Mouse (Mus musculus): Measurements from ENCODE around the gene Akr1c21. TPM values are rescaled to one million over a fixed set of nuclear protein-coding genes. Genes with fewer than 3 reads are reported as not detected.
"Not testable (repeated sequence)": the region's sequence is repeated elsewhere in the genome, so short reads cannot be mapped to it uniquely, and the experiment has no call there.

Akr1c21 gene
- not detected in 2 replicates for polyA plus RNA-seq (2012; rRNA removed)

DNA sequence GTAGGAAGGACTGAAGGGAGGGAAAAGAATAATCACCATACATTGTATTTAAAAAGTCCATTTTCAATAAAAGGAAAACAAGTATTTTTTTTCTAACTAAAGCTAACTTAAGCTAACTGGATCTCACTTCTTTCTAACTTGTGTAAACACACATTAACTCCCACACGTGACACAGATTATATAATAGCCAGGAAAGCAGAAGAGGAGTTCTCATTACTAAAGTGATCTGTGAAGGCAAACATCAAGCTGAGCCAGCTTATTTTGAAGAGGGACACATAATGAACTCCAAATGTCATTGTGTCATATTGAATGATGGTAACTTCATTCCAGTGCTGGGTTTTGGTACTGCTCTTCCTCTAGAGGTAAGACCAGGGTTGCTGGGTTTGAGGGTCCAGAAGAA lies at the start of gene Akr1c21:
TSS of gene Akr1c21 (plus strand) at position 205 of the 400 bp plus-strand sequence.
- TF ChIP-seq POLR2A (IDR thresholded peaks at IDR 0.05; ENCODE audit: low read depth, low read length), result no peak
- TF ChIP-seq CTCF (IDR thresholded peaks at IDR 0.05; ENCODE audit: extremely low read depth, insufficient read depth, insufficient read length, insufficient replicate concordance), result no peak
- H3K4me3 ChIP-seq (ENCODE audit: extremely low read depth, insufficient read depth, insufficient read length), result no peak within 1 kb of the TSS
- 65% methylated on average over 1 of the region's 1 CpGs for WGBS
- no peak for DNase-seq (ENCODE audit: low read depth in 1 of 2, low spot score in 2 of 2)
- H3K27me3 ChIP-seq (ENCODE audit: control insufficient read depth, insufficient read depth, low read length), result no peaks in the 10 kb centered on the region
- no peaks in the 10 kb centered on the region for H3K36me3 ChIP-seq (ENCODE audit: control insufficient read depth, insufficient read depth, low read length)
- H3K4me1 ChIP-seq (ENCODE audit: control insufficient read depth, insufficient read depth, insufficient read length), result no peaks in the 10 kb centered on the region
- no peak within 1 kb of the TSS for H3K27ac ChIP-seq (ENCODE audit: insufficient read depth, low read length)

GRCm38 (mm10) chr13:4559143-4559542 lies 14.7 kb upstream of the Akr1c21 start:
- no peaks in the 10 kb centered on the region for H3K27me3 ChIP-seq (ENCODE audit: control insufficient read depth, insufficient read depth, low read length)
- no peaks in the 10 kb centered on the region for H3K36me3 ChIP-seq (ENCODE audit: control insufficient read depth, insufficient read depth, low read length)
- H3K4me1 ChIP-seq (ENCODE audit: control insufficient read depth, insufficient read depth, insufficient read length), result no peaks in the 10 kb centered on the region
- DNase-seq (ENCODE audit: low read depth in 1 of 2, low spot score in 2 of 2), result no peak
- H3K4me3 ChIP-seq (ENCODE audit: extremely low read depth, insufficient read depth, insufficient read length), result no peak overlapping the region
- H3K27ac ChIP-seq (ENCODE audit: insufficient read depth, low read length), result no peak overlapping the region
- TF ChIP-seq POLR2A (IDR thresholded peaks at IDR 0.05; ENCODE audit: low read depth, low read length), result no peak
- TF ChIP-seq CTCF (IDR thresholded peaks at IDR 0.05; ENCODE audit: extremely low read depth, insufficient read depth, insufficient read length, insufficient replicate concordance), result no peak
- WGBS, result 72% methylated on average over 1 of the region's 1 CpGs

- no peak for TF ChIP-seq POLR2A (IDR thresholded peaks at IDR 0.05; ENCODE audit: low read depth, low read length)
- no peak for TF ChIP-seq CTCF (IDR thresholded peaks at IDR 0.05; ENCODE audit: extremely low read depth, insufficient read depth, insufficient read length, insufficient replicate concordance)
- no peaks in the 10 kb centered on the region for H3K36me3 ChIP-seq (ENCODE audit: control insufficient read depth, insufficient read depth, low read length)
- no peak overlapping the region for H3K4me3 ChIP-seq (ENCODE audit: extremely low read depth, insufficient read depth, insufficient read length)
- no peak for DNase-seq (ENCODE audit: low read depth in 1 of 2, low spot score in 2 of 2)
- no peak overlapping the region for H3K27ac ChIP-seq (ENCODE audit: insufficient read depth, low read length)
- no peaks in the 10 kb centered on the region for H3K27me3 ChIP-seq (ENCODE audit: control insufficient read depth, insufficient read depth, low read length)
- no peaks in the 10 kb centered on the region for H3K4me1 ChIP-seq (ENCODE audit: control insufficient read depth, insufficient read depth, insufficient read length)
Measured at GRCm38 (mm10) chr13:4560500-4560899, 13.4 kb upstream of the Akr1c21 start.

DNA sequence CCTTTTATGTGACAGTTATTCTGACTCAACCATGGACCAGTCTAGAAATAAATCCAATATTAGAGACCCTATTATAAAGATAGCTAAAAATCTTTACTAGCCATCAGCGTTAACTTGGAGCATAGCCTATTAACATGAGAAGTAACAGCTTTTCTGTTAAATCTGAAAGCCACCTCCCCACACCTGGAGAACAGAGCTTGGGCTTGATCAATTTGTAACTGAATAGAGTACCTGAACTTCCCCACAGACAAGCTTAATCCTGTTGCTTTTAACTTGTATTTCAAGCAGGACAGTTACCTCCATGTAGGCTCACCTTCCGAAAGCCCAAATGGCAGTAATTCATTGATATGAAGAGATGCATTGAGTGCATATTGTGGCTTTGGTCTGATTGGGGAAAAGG lies 7.9 kb upstream of the Akr1c21 start:
- TF ChIP-seq POLR2A (IDR thresholded peaks at IDR 0.05; ENCODE audit: low read depth, low read length), result no peak
- TF ChIP-seq CTCF (IDR thresholded peaks at IDR 0.05; ENCODE audit: extremely low read depth, insufficient read depth, insufficient read length, insufficient replicate concordance), result no peak
- Histone ChIP-seq H3K27ac (ENCODE audit: insufficient read depth, low read length) (no peak overlapping the region), H3K36me3 (ENCODE audit: control insufficient read depth, insufficient read depth, low read length) (no peaks in the 10 kb centered on the region), H3K4me3 (ENCODE audit: extremely low read depth, insufficient read depth, insufficient read length) (no peak overlapping the region), H3K27me3 (ENCODE audit: control insufficient read depth, insufficient read depth, low read length) (no peaks in the 10 kb centered on the region), H3K4me1 (ENCODE audit: control insufficient read depth, insufficient read depth, insufficient read length) (no peaks in the 10 kb centered on the region)
- WGBS, result 81% methylated on average over 2 of the region's 2 CpGs
- DNase-seq (ENCODE audit: low read depth in 1 of 2, low spot score in 2 of 2), result no peak

- no peaks in the 10 kb centered on the region for H3K36me3 ChIP-seq (ENCODE audit: control insufficient read depth, insufficient read depth, low read length)
- H3K4me3 ChIP-seq (ENCODE audit: extremely low read depth, insufficient read depth, insufficient read length), result no peak overlapping the region
- H3K27ac ChIP-seq (ENCODE audit: insufficient read depth, low read length), result no peak overlapping the region
- TF ChIP-seq POLR2A (IDR thresholded peaks at IDR 0.05; ENCODE audit: low read depth, low read length), result no peak
- H3K27me3 ChIP-seq (ENCODE audit: control insufficient read depth, insufficient read depth, low read length), result no peaks in the 10 kb centered on the region
- H3K4me1 ChIP-seq (ENCODE audit: control insufficient read depth, insufficient read depth, insufficient read length), result no peaks in the 10 kb centered on the region
- 90% methylated on average over 1 of the region's 1 CpGs for WGBS
- no peak for DNase-seq (ENCODE audit: low read depth in 1 of 2, low spot score in 2 of 2)
Measured at GRCm38 (mm10) chr13:4576921-4577320, 3.0 kb downstream of the Akr1c21 start.

DNA sequence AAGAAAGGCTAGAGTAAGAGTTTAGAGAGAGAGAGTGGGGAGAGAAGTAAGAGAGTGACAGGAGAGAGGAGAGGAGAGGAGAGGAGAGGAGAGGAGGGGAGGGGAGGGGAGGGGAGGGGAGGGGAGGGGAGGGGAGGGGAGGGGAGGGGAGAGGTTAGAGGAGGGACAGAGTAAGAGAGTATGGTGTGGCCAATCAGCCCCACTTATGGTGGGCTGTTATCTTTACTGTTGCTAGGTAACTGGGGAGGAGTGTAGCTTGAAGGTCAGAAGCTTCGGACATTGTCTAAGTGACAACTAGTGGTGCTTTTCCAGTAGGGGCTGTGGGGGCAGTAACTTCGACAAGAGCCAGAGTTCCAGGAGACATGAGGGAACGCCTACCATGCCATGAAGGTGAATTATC lies 29.6 kb downstream of the Akr1c21 start:
- not testable (repeated sequence) for H3K36me3 ChIP-seq (ENCODE audit: control insufficient read depth, insufficient read depth, low read length); H3K4me1 ChIP-seq (ENCODE audit: control insufficient read depth, insufficient read depth, insufficient read length); H3K4me3 ChIP-seq (ENCODE audit: extremely low read depth, insufficient read depth, insufficient read length); H3K27ac ChIP-seq (ENCODE audit: insufficient read depth, low read length); H3K27me3 ChIP-seq (ENCODE audit: control insufficient read depth, insufficient read depth, low read length); DNase-seq (ENCODE audit: low read depth in 1 of 2, low spot score in 2 of 2)
- WGBS, result 85% methylated on average over 3 of the region's 3 CpGs

DNA sequence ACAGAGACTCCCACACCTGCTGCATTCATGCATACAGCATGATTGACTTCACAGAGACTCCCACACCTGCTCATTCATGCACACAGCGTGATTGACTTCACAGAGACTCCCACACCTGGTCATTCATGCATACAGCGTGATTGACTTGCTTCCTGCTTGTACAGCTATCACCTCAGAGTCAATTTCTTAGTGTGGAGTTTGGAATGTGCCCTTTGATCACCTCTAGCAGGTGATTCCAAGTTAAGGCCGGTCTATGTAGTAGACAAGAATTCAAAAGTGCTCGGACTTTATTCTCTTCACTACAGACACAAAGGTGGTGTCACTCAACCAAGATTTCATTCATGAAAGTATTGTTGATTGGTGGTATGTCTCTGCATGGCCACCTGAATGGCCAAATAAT lies 32.9 kb downstream of the Akr1c21 start:
- 87% methylated on average over 4 of the region's 4 CpGs for WGBS
- no peak overlapping the region for H3K27ac ChIP-seq (ENCODE audit: insufficient read depth, low read length)
- H3K36me3 ChIP-seq (ENCODE audit: control insufficient read depth, insufficient read depth, low read length), result no peaks in the 10 kb centered on the region
- no peak overlapping the region for H3K4me3 ChIP-seq (ENCODE audit: extremely low read depth, insufficient read depth, insufficient read length)
- no peaks in the 10 kb centered on the region for H3K27me3 ChIP-seq (ENCODE audit: control insufficient read depth, insufficient read depth, low read length)
- TF ChIP-seq POLR2A (IDR thresholded peaks at IDR 0.05; ENCODE audit: low read depth, low read length) (no peak), CTCF (IDR thresholded peaks at IDR 0.05; ENCODE audit: extremely low read depth, insufficient read depth, insufficient read length, insufficient replicate concordance) (no peak)
- DNase-seq (ENCODE audit: low read depth in 1 of 2, low spot score in 2 of 2), result no peak
- H3K4me1 ChIP-seq (ENCODE audit: control insufficient read depth, insufficient read depth, insufficient read length), result no peaks in the 10 kb centered on the region
